Mouse (Mus musculus) MEL (cell line): ENCODE data around the gene Slc51b. TPM values are rescaled to one million over a fixed set of nuclear protein-coding genes. Genes with fewer than 3 reads are reported as not detected.

Source experiments
- DNase-seq: peaks from one replicate; pipeline ENCODE4 v3.0.0; 2011; ENCODE audit warnings: low read depth, low spot score
- H3K27ac ChIP-seq: 2 replicates; pipeline ENCODE4 v1.5.1; 2012; ENCODE audit warnings: low read depth, mild to moderate bottlenecking, control low read depth, low read length, moderate library complexity; ENCODE audit not compliant: control insufficient read depth
- H3K27me3 ChIP-seq, 2 experiments: fragments of 150-350 bp in 1 of 2; sonication (generic) in 1 of 2; 2 replicates each; pipeline ENCODE4 v1.6.1; 2012; ENCODE audit warnings: low read length in 2 of 2, mild to moderate bottlenecking in 2 of 2, improper control_type of control experiment in 1 of 2, moderate library complexity in 1 of 2; ENCODE audit not compliant: insufficient read depth in 2 of 2, control insufficient read depth in 1 of 2
- H3K36me3 ChIP-seq, 2 experiments: 2 replicates each; pipeline ENCODE4 v1.6.1; 2012 to 2014; ENCODE audit warnings: low read length in 2 of 2, improper control_type of control experiment in 1 of 2, inconsistent platforms in 1 of 2, mild to moderate bottlenecking in 1 of 2; ENCODE audit not compliant: insufficient read depth in 2 of 2, control insufficient read depth in 1 of 2
- H3K4me1 ChIP-seq, 2 experiments: fragments of 150-350 bp in 1 of 2; sonication (generic) in 1 of 2; 2 replicates each; pipeline ENCODE4 v1.6.1; 2012; ENCODE audit warnings: low read length in 2 of 2, improper control_type of control experiment in 1 of 2, mild to moderate bottlenecking in 1 of 2; ENCODE audit not compliant: insufficient read depth in 2 of 2, control insufficient read depth in 1 of 2
- H3K4me3 ChIP-seq, 2 experiments: fragments of 150-350 bp in 1 of 2; sonication (generic) in 1 of 2; 2 replicates each; pipeline ENCODE4 v1.5.1; 2012; ENCODE audit warnings: low read depth in 2 of 2, low read length in 2 of 2, mild to moderate bottlenecking in 2 of 2, moderate library complexity in 2 of 2, control low read depth in 1 of 2, improper control_type of control experiment in 1 of 2; ENCODE audit not compliant: control insufficient read depth in 1 of 2, insufficient read depth in 1 of 2
- H3K79me2 ChIP-seq: 2 replicates; pipeline ENCODE4 v1.6.1; 2012; ENCODE audit warnings: mild to moderate bottlenecking, low read length, moderate library complexity; ENCODE audit not compliant: control insufficient read depth, poor library complexity, insufficient read depth
- H3K9ac ChIP-seq: 2 replicates; pipeline ENCODE4 v1.6.1; 2012; ENCODE audit warnings: low read depth, mild to moderate bottlenecking, control low read depth, low read length, moderate library complexity; ENCODE audit not compliant: control insufficient read depth, poor library complexity, severe bottlenecking
- H3K9me3 ChIP-seq: fragments of 150-350 bp; sonication (generic); replicated peaks from 2 replicates; pipeline ENCODE4 v1.6.1; 2012; ENCODE audit warnings: mild to moderate bottlenecking, low read length, improper control_type of control experiment, moderate library complexity; ENCODE audit not compliant: insufficient read depth
- ELF1 ChIP-seq: IDR thresholded peaks from 2 replicates; pipeline ENCODE4 v1.6.1; 2014; ENCODE audit warnings: low read depth, mild to moderate bottlenecking, inconsistent platforms, low read length, improper control_type of control experiment, moderate library complexity
- EP300 ChIP-seq, 2 experiments: IDR thresholded peaks; 2 replicates each; pipeline ENCODE4 v1.6.1; 2011; ENCODE audit warnings: improper control_type of control experiment in 2 of 2, low read length in 2 of 2, low read depth in 1 of 2, mild to moderate bottlenecking in 1 of 2
- ETS1 ChIP-seq: IDR thresholded peaks from 2 replicates; pipeline ENCODE4 v1.6.1; 2012; ENCODE audit warnings: low read depth, mild to moderate bottlenecking, inconsistent platforms, low read length, improper control_type of control experiment, moderate library complexity
- GABPA ChIP-seq: IDR thresholded peaks from 2 replicates; pipeline ENCODE4 v1.6.1; 2012; ENCODE audit warnings: low read depth, mild to moderate bottlenecking, inconsistent platforms, low read length, improper control_type of control experiment, moderate library complexity
- HCFC1 ChIP-seq: IDR thresholded peaks from 2 replicates; pipeline ENCODE4 v1.6.1; 2012; ENCODE audit warnings: low read depth, mild to moderate bottlenecking, inconsistent platforms, low read length, improper control_type of control experiment, moderate library complexity
- KAT2A ChIP-seq: conservative IDR thresholded peaks from 2 replicates; pipeline ENCODE4 v1.6.1; 2012; ENCODE audit warnings: low read depth, low read length, improper control_type of control experiment, inconsistent platforms
- MAX ChIP-seq: IDR thresholded peaks from 2 replicates; pipeline ENCODE4 v1.6.1; 2011; ENCODE audit warnings: low read length, improper control_type of control experiment
- MAZ ChIP-seq: IDR thresholded peaks from 2 replicates; pipeline ENCODE4 v1.6.1; 2012; ENCODE audit warnings: low read depth, mild to moderate bottlenecking, inconsistent platforms, low read length, improper control_type of control experiment
- MEF2A ChIP-seq: IDR thresholded peaks from 2 replicates; pipeline ENCODE4 v1.6.1; 2014; ENCODE audit warnings: low read depth, mild to moderate bottlenecking, inconsistent platforms, low read length, improper control_type of control experiment; ENCODE audit not compliant: poor library complexity, insufficient replicate concordance, severe bottlenecking; ENCODE audit errors: extremely low read depth
- ZNF384 ChIP-seq: IDR thresholded peaks from 2 replicates; pipeline ENCODE4 v1.6.1; 2012; ENCODE audit warnings: low read depth, mild to moderate bottlenecking, inconsistent platforms, low read length, improper control_type of control experiment
- polyA plus RNA-seq, 2 experiments: library from polyadenylated mRNA; stranded (reverse) in 1 of 2; unstranded in 1 of 2; fragments of >175 nt in 1 of 2; fragments of >200 nt in 1 of 2; gene quantifications; 2 replicates each; pipeline versions ENCODE4 v1.2.1 to v1.2.4; 2012; ENCODE audit warnings: low replicate concordance in 2 of 2, low read depth in 1 of 2; ENCODE audit not compliant: insufficient read length in 2 of 2, insufficient read depth in 1 of 2, missing spikeins in 1 of 2
- total RNA-seq: library from RNA; depleted of rRNA; stranded (reverse); fragments of 300-350 nt; gene quantifications from 2 replicates; pipeline ENCODE4 v1.2.3, GENCODE M21; 2012

The Slc51b gene
- total and polyA plus RNA-seq, 3 experiments, result not detected

GRCm38 (mm10) chr9:65465241-65465640 is 42.5 kb upstream of the Slc51b start:
- TF ChIP-seq ETS1, result no peak
- TF ChIP-seq MAX, result no peak
- TF ChIP-seq ELF1, result no peak
- no peak for TF ChIP-seq EP300 (IDR thresholded peaks at IDR 0.05; ENCODE audit: low read depth in 1 of 2, low read length in 2 of 2)
- H3K79me2 ChIP-seq, result peaks cover 1% of the 10 kb centered on the region; the same call in 1 of the 2 replicates
- H3K9ac ChIP-seq, result no peak overlapping the region
- H3K4me1 ChIP-seq, result peaks cover 0 to 9% of the 10 kb centered on the region in 2 experiments; a peak in 3 of 4 replicates
- H3K9me3 ChIP-seq, result no peaks in the 10 kb centered on the region
- H3K27me3 ChIP-seq, result no peaks in the 10 kb centered on the region
- no peak overlapping the region for H3K4me3 ChIP-seq
- no peak for DNase-seq
- H3K36me3 ChIP-seq, result peaks cover 0 to 8% of the 10 kb centered on the region in 2 experiments; a peak in 2 of 4 replicates
- no peak overlapping the region for H3K27ac ChIP-seq

- no peaks in the 10 kb centered on the region for H3K9me3 ChIP-seq
- no peaks in the 10 kb centered on the region for H3K27me3 ChIP-seq
- peak; percentile 29 for DNase-seq
- peaks cover 0 to 8% of the 10 kb centered on the region in 2 experiments; a peak in 2 of 4 replicates for H3K36me3 ChIP-seq
- H3K9ac ChIP-seq, result no peak overlapping the region
- H3K4me3 ChIP-seq, result no peak overlapping the region
- no peak overlapping the region for H3K27ac ChIP-seq
- peaks cover 0 to 9% of the 10 kb centered on the region in 2 experiments; a peak in 2 of 4 replicates for H3K4me1 ChIP-seq
- H3K79me2 ChIP-seq, result peaks cover 1% of the 10 kb centered on the region; the same call in 1 of the 2 replicates
- TF ChIP-seq HCFC1, result no peak
- TF ChIP-seq MEF2A, result no peak
- TF ChIP-seq GABPA, result no peak
- no peak for TF ChIP-seq KAT2A
- TF ChIP-seq, all 39 proteins: peak for 0
Observed at GRCm38 (mm10) chr9:65464161-65464560, 41.4 kb upstream of the Slc51b start.

DNA sequence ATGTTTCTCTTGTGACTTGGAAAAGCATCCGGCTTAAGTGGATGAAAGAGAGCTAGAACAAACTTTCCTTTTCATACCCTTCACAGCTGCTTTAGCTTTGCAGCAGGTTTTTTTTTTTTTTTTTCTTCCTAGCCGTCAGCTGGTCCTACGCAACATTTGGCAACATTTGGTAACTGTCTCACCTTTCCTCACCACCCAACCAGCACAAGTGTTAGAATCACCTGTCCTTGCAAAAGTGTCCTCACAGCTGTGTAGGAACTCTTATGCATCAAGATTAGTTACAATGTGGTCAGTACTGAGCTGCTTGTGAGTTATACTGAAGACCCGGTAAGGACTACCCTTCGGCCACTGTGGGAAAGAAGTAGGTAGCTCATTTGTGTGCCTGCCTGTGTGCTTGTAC is 39.8 kb upstream of the Slc51b start:
- TF ChIP-seq MAZ (no peak), ZNF384 (peak; percentile 44; the same call in 1 of the 2 replicates)
- Histone ChIP-seq H3K27me3 (no peaks in the 10 kb centered on the region), H3K4me3 (no peak overlapping the region), H3K36me3 (peaks cover 0 to 8% of the 10 kb centered on the region in 2 experiments; a peak in 2 of 4 replicates), H3K27ac (no peak overlapping the region), H3K4me1 (peaks cover 0 to 9% of the 10 kb centered on the region in 2 experiments; a peak in 2 of 4 replicates), H3K9me3 (no peaks in the 10 kb centered on the region), H3K9ac (no peak overlapping the region), H3K79me2 (peaks cover 1% of the 10 kb centered on the region; the same call in 1 of the 2 replicates)
- no peak for DNase-seq
